Mouse (Mus musculus): ENCODE results near the gene Kcna3.
A peak's percentile ranks its signal among the peaks of the same experiment; 100 is the strongest.

Gene Kcna3

DNA sequence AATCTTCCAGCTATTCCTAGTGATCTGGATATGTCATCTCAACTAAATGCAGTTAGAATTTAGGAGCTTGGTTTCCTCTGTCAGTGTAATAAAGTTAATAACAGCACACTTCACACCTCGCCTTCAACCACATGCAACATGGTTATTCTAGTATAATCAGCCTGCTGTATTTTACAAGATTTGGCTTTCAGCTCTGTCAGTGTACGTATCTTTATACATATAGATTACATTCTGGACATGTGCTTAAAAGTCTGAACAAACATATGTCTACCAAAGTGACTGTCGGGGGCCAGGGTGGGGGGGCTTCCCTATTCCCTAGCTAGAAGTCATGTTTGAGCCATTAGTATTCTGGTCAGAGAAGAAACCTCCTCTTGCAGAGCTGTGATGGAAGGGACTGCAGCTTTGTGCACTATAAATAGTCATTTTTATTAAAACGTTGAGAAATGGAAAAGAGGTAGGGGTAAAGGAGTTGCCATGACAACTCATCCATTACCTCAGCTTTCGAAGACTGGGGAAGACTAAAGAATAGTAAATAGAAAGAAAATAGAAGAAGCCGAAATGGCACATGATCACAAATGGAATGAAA, 29.6 kb downstream of the Kcna3 start:
- no peak for DNase-seq (ENCODE audit: low read depth)

DNA sequence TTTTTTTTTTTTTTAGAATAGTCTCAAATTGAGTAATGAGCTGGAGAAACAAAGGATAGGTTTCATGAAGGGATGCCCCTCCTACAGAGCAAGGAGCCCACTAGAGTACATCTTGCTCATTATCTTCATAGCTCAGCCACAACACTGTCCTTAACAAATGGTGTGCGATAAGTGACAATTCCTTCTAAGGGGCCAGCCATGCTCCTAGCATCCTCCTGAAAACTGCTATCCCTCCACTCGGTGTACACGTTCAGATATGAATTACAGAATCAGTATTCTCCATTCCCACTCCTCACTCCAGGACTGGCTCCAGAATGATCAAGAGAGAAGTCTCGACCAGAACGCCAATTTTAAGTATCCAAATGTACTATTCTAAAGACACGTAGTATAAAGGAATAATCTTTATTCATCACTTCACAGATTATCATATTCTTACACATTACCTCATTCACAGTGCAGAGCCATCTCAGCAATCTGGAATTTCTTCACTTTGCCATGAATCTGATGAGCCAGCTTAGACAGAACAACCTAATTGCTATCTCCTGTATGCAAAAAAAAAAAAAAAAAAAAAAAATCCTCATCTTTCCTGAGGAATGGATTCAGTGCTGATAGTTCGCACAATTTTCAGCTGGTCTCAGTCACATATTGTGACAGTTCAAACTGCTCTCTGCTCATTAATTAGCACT, 30.3 kb downstream of the Kcna3 start:
- no peak for DNase-seq (ENCODE audit: low read depth)

- DNase-seq (ENCODE audit: low read depth) = no peak
These were observed 31.3 kb downstream of the Kcna3 start for GRCm38 (mm10) chr3:107067245-107067644.

DNA sequence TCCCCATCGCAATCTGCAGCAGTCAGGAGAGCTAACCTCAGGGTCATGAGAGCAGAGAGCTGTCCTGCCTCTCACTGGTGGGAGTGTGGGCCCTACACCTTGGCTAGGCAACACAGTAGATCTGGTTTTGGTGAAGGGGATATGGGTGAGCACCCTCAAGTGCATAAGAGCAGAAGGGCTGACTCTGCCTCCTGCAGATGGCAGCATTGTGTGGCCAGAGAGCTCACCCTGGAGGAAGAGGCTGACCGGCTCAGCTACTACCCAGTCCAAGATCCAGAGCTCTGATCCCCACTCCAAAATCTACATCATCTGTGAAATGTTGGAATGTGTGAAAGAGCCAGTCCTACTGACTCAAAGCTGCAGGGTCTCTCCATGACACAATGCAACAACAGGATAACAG, 37.9 kb downstream of the Kcna3 start:
- no peak for DNase-seq (ENCODE audit: low read depth)

- DNase-seq (ENCODE audit: low read depth) = no peak
These were observed 39.7 kb downstream of the Kcna3 start for GRCm38 (mm10) chr3:107075705-107076104.

- peak; percentile 64 for DNase-seq (ENCODE audit: low read depth)
These were observed 40.7 kb downstream of the Kcna3 start for GRCm38 (mm10) chr3:107076658-107077057.

- DNase-seq (ENCODE audit: low read depth) = no peak
These were observed 41.1 kb downstream of the Kcna3 start for GRCm38 (mm10) chr3:107077101-107077500.

GRCm38 (mm10) chr3:107080803-107081202, 44.8 kb downstream of the Kcna3 start:
- peak; percentile 69 for DNase-seq (ENCODE audit: low read depth)

DNA sequence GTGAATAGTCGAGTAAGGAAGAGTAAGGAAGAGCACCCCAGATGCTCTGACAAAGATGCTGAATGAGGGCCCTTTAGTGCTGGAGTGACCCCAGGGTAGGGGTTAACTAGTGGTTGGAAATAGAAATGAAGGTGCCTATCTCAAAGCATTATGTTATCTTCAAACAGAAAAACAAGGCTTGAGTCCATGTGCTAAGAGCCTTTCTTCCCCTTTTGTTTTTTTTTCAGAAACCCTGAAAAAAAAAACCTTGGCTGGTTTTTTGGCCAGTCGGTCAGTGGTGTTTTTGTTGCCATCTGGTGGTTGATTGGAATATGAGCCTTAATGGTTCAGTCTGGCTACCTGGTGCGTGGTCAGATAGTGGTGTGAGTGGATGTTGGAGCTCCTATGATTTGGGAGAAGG, 45.3 kb downstream of the Kcna3 start:
- DNase-seq (ENCODE audit: low read depth) = no peak

- peak; percentile 45 for DNase-seq (ENCODE audit: low read depth)
These were observed 48.6 kb downstream of the Kcna3 start for GRCm38 (mm10) chr3:107084586-107084985.

GRCm38 (mm10) chr3:107087410-107087809, 51.4 kb downstream of the Kcna3 start:
- DNase-seq (ENCODE audit: low read depth) = no peak

Measured in naive thymus-derived CD4-positive, alpha-beta T cell, adult 2 months (primary cell).